10 mouse cellular contexts compared by ENCODE assay signal in the genomic region with DNA sequence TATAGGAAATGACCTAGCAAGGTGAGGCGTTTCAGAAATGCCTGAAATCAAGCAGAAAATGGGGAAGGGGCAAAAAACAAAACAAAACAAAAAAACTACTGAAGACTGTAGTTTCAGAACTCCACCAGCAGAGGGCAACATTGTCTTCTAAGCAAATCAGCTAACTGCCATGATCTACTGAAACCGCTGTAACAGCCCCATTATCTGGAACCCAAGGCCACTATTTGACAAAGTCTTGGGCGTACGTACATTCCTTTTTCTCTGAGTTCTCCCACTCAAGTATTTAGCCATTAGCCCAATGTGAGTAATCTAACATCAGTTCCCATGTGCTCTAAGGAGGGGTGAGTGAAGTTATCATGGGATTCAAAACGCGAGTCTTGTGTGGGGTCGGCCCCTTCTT. TPM values are rescaled to one million over a fixed set of nuclear protein-coding genes. Genes with fewer than 3 reads are reported as not detected.
DNase-seq lines count a peak whose midpoint lies in the region; ATAC-seq lines count a peak whose summit lies in the region.
"Had no signal": no experiment of that assay in that cellular context is flagged by ENCODE, and none has a peak within 500 bp of the region (broad histone marks: within the 10 kb centered on the region; RNA-seq: fewer than 3 reads in every experiment).

No protein-coding gene starts in this region.

- intact Hi-C loops in heart, postnatal 10 days (cut with DNase I), result loop anchor here (1.0 to 2.0 kb wide), 3 partner anchors 79 to 246 kb away; partner anchors contain the start of genes Aamp, Catip and Pnkd
- intact Hi-C loops in heart, postnatal 25 days (cut with DNase I), result loop anchor here (2.0 to 5.0 kb wide), 5 partner anchors 56 to 247 kb away; partner anchors contain the start of genes Aamp, Catip and Pnkd

- peak overlapping the region; percentile 26; the same call in 1 of the 2 replicates for H3K4me2 ChIP-seq in liver, embryonic 11.5 days
- no peak overlapping the region for H3K4me2 ChIP-seq in forebrain, embryonic 11.5 days (ENCODE audit: low read depth, low read length, severe bottlenecking)
- H3K4me2 ChIP-seq: liver, embryonic 13.5 days had no signal

- WGBS in liver, embryonic 11.5 days, result 54% methylated on average over 7 of the region's 7 CpGs
- 65% methylated on average over 7 of the region's 7 CpGs for WGBS in forebrain, embryonic 11.5 days

- no peak overlapping the region for H3K9ac ChIP-seq in liver, embryonic 11.5 days (ENCODE audit: low read depth, low read length)
- no peak overlapping the region for H3K9ac ChIP-seq in forebrain, embryonic 11.5 days (ENCODE audit: low read length)
- H3K9ac ChIP-seq: liver, embryonic 13.5 days had no signal

- no peak for ATAC-seq in liver, embryonic 11.5 days (replicated peaks; ENCODE audit: low FRiP score)
- no peak for ATAC-seq in forebrain, embryonic 11.5 days (replicated peaks; ENCODE audit: low FRiP score)

- H3K27me3 ChIP-seq in liver, embryonic 11.5 days (replicated peaks; ENCODE audit: control insufficient read depth, insufficient read depth, low read length), result no peaks in the 10 kb centered on the region
- no peaks in the 10 kb centered on the region for H3K27me3 ChIP-seq in splenic B cell, adult 2 months (ENCODE audit: control insufficient read depth, insufficient read depth, low read length, poor library complexity, severe bottlenecking)
- no peaks in the 10 kb centered on the region for H3K27me3 ChIP-seq in forebrain, embryonic 11.5 days (ENCODE audit: control insufficient read depth, insufficient read depth, low read length)
- H3K27me3 ChIP-seq: liver, embryonic 13.5 days had no signal

- H3K27ac ChIP-seq in liver, embryonic 11.5 days (ENCODE audit: low read depth, low read length), result no peak overlapping the region
- no peak overlapping the region for H3K27ac ChIP-seq in forebrain, embryonic 11.5 days (ENCODE audit: low read depth, low read length)
- H3K27ac ChIP-seq: liver, embryonic 13.5 days had no signal

- no peak overlapping the region for H3K4me3 ChIP-seq in liver, embryonic 11.5 days (ENCODE audit: low read depth, low read length)
- H3K4me3 ChIP-seq in forebrain, embryonic 11.5 days (ENCODE audit: low read depth, low read length), result no peak overlapping the region
- H3K4me3 ChIP-seq: liver, embryonic 13.5 days had no signal

- peaks cover 3% of the 10 kb centered on the region; the same call in 1 of the 2 replicates for H3K4me1 ChIP-seq in liver, embryonic 11.5 days (replicated peaks; ENCODE audit: control insufficient read depth, insufficient read depth, low read length)
- H3K4me1 ChIP-seq in forebrain, embryonic 11.5 days (replicated peaks; ENCODE audit: control insufficient read depth, insufficient read depth, low read length), result no peaks in the 10 kb centered on the region

- H3K9me3 ChIP-seq in liver, embryonic 11.5 days (ENCODE audit: control insufficient read depth, low read length), result no peaks in the 10 kb centered on the region
- no peaks in the 10 kb centered on the region for H3K9me3 ChIP-seq in forebrain, embryonic 11.5 days (ENCODE audit: control insufficient read depth, low read length)
- H3K9me3 ChIP-seq: liver, embryonic 13.5 days had no signal

- DNase-seq in heart, postnatal 10 days, result peak; percentile 32 to 61
- no peak for DNase-seq in heart, postnatal 25 days (ENCODE audit: low spot score)
- DNase-seq in A20 (ENCODE audit: low read depth, low spot score) (peak; percentile 76), MN1 (ENCODE audit: low spot score) (peak; percentile 68)
- DNase-seq in embryo, embryonic 10.5 days (ENCODE audit: low spot score), result peak; percentile 71
- no peak for DNase-seq in liver, embryonic 11.5 days (ENCODE audit: low spot score)
- peak; percentile 74 for DNase-seq in splenic B cell, adult 2 months (ENCODE audit: low read depth, low spot score)
- DNase-seq in forebrain, embryonic 11.5 days (ENCODE audit: low spot score), result no peak
- DNase-seq: liver, embryonic 13.5 days had no signal

- no peaks in the 10 kb centered on the region for H3K36me3 ChIP-seq in liver, embryonic 11.5 days (ENCODE audit: control insufficient read depth, insufficient read depth, low read length)
- no peaks in the 10 kb centered on the region for H3K36me3 ChIP-seq in splenic B cell, adult 2 months (ENCODE audit: control insufficient read depth, insufficient read depth, low read length, poor library complexity, severe bottlenecking)
- no peaks in the 10 kb centered on the region for H3K36me3 ChIP-seq in forebrain, embryonic 11.5 days (ENCODE audit: control insufficient read depth, insufficient read depth, low read length)
- H3K36me3 ChIP-seq: liver, embryonic 13.5 days had no signal

RNA-seq across cellular contexts. Expression of gene Cxcr1, which starts 11.4 kb away (rescaled TPM):
- not detected for total RNA-seq in heart, postnatal 10 days (2021)
- not detected for total RNA-seq in heart, postnatal 25 days (2021)
- polyA plus RNA-seq in liver, embryonic 11.5 days (2014; fragmentation: Nextera tagmentation; extraction: Ambion mirVana), result not detected in 2 replicates
- not detected in 2 replicates for polyA plus RNA-seq in forebrain, embryonic 11.5 days (2014; fragmentation: Nextera tagmentation; extraction: Ambion mirVana)
- polyA plus RNA-seq: liver, embryonic 13.5 days; stomach, embryonic 16.5 days had no signal

RNA-seq across cellular contexts. Expression of gene Arpc2, which starts 30.0 kb away (rescaled TPM):
- total RNA-seq in heart, postnatal 10 days (2021), result 100 to 1,000 TPM; 213 to 219 TPM
- total RNA-seq in heart, postnatal 25 days (2021), result 100 to 1,000 TPM; 134 to 140 TPM
- 375 and 384 TPM in 2 replicates for polyA plus RNA-seq in liver, embryonic 11.5 days (2014; fragmentation: Nextera tagmentation; extraction: Ambion mirVana)
- polyA plus RNA-seq in forebrain, embryonic 11.5 days (2014; fragmentation: Nextera tagmentation; extraction: Ambion mirVana), result 303 and 310 TPM in 2 replicates

RNA-seq across cellular contexts. Expression of gene Cxcr2, which starts 52.1 kb away (rescaled TPM):
- under 1 TPM; 0.14 to 0.17 TPM for total RNA-seq in heart, postnatal 10 days (2021)
- total RNA-seq in heart, postnatal 25 days (2021), result under 1 TPM; 0.10 to 0.11 TPM
- polyA plus RNA-seq in liver, embryonic 11.5 days (2014; fragmentation: Nextera tagmentation; extraction: Ambion mirVana), result 0.47 and 0.70 TPM in 2 replicates
- polyA plus RNA-seq in forebrain, embryonic 11.5 days (2014; fragmentation: Nextera tagmentation; extraction: Ambion mirVana), result 0.12 and 0.17 TPM in 2 replicates

Comparison
In these comparisons a context has a peak if more than half of its experiments do, and no peak if none do; other contexts are left out.
1. DNase-seq: peak in heart, postnatal 10 days (2 of 2), A20 (single experiment), MN1 (single experiment), embryo, embryonic 10.5 days (single experiment) and splenic B cell, adult 2 months (single experiment); none in heart, postnatal 25 days (single experiment), liver, embryonic 11.5 days (single experiment) and forebrain, embryonic 11.5 days (single experiment).